Mouse (Mus musculus) left cerebral cortex, postnatal 14 days (tissue): ENCODE results near the gene Plekhj1. TPM values are rescaled to one million over a fixed set of nuclear protein-coding genes. Genes with fewer than 3 reads are reported as not detected.
"Not testable (repeated sequence)": the region's sequence is repeated elsewhere in the genome, so short reads cannot be mapped to it uniquely, and the experiment has no call there.

Experiments
- DNase-seq, 2 experiments: peaks; one replicate each; pipeline ENCODE4 v3.0.0; 2021 to 2022; ENCODE audit warnings: low spot score in 2 of 2, mixed read lengths in 1 of 2
- intact Hi-C: fragments of 180-260 bp; cut with DNase I; formaldehyde crosslinking; loops from one replicate; pipeline ENCODE4 v1.15.1; 2025
- long read RNA-seq, 2 experiments: library from polyadenylated mRNA; stranded (forward); transcript quantifications; one replicate each; pipeline ENCODE4 v2.0.0; 2021
- total RNA-seq, 2 experiments: library from RNA; stranded (reverse); gene quantifications; 2 replicates each; pipeline ENCODE4 v1.2.3; 2021

Gene Plekhj1
- 10 to 100 TPM; 60.0 to 62.8 TPM for total RNA-seq
- long read RNA-seq, experiment 1, transcript Plekhj1-201 (6 exons, 1,260 nt), result major isoform, 16 of 51 reads
- long read RNA-seq, experiment 1, transcript Plekhj1-206 (5 exons, 1,261 nt), result minor isoform, 7 of 51 reads
- long read RNA-seq, experiment 1, partial matches to known transcripts, result 11 of 51 reads
- long read RNA-seq, experiment 1, other reads (novel, unspliced or antisense), result 13 of 51 reads
- long read RNA-seq, experiment 2, transcript Plekhj1-206 (5 exons, 1,261 nt), result minor isoform, 7 of 55 reads
- long read RNA-seq, experiment 2, transcript Plekhj1-201 (6 exons, 1,260 nt), result major isoform, 17 of 55 reads
- long read RNA-seq, experiment 2, partial matches to known transcripts, result 13 of 55 reads
- long read RNA-seq, experiment 2, other reads (novel, unspliced or antisense), result 16 of 55 reads

GRCm38 (mm10) chr10:80798150-80799006 lies at the start of gene Plekhj1, which contains the start of gene Sf3a2:
TSS of gene Plekhj1 (minus strand) at chr10:80798626.
TSS of gene Sf3a2 (plus strand) at chr10:80798198.
- intact Hi-C loops, result no loop called here

DNA sequence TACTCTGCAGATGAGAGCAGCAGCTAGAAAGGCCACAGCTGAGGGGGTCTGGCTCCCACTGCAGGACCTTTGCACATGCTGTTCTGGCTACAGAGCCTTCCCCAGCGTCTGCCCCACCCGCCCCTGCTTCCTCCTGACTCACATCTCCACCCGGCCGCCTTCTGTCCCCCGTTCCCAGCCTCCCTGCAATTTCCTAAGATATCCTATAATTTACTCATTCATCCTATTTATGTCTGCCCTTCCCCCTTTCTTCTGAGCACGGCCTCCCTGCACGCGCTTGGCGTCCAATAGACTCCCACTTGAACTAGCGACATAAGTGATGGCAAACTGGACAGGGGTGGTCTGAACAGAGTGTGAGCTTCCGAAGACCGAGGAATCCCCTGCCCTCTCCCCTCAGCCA lies 47.3 kb upstream of the Plekhj1 start:
- DNase-seq, result peak; percentile 52 to 69
- intact Hi-C loops, result no loop called here

More at GRCm38 (mm10) chr10:80798150-80799006, at the start of gene Plekhj1, which contains the start of gene Sf3a2:
- DNase-seq, result peak; percentile 96

- intact Hi-C loops, result no loop called here
- DNase-seq, result no peak
Measured at GRCm38 (mm10) chr10:80845055-80845693, 46.7 kb upstream of the Plekhj1 start.

DNA sequence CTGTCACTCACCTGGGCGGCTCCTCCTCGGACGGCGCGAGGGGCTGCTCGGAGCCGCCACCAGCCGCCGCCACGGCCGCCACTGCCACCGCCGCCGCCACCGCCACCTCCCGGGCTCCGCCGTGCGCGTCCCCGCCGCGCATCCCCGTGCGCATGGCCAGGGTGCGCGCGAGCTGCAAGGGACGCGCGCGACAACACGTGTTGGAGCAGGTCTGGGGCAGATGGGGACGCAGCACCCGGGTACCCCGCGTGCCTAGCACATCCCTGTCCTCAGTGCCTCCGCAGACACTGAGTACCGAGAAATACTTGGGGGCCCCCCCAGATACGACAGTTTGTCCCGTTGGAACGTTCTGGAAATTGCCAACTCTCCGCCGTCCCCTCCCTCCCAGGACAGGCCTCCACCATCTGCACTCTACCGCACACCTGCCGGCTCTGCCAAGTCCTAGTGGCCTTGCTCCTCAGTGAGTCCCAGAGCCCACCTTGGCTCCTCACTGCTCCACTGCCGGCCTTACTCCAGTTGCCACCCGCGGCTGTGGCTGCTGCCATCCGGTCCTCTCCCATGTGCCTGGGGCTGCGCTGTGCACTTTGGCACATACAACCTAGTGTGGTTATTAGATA lies 45.6 kb upstream of the Plekhj1 start, which contains the start of gene Lingo3:
Gene Lingo3 (minus strand): TSS at position 109 of the 617 bp plus-strand sequence.
- intact Hi-C loops, result no loop called here
- DNase-seq, result peak; percentile 63 to 76

GRCm38 (mm10) chr10:80843087-80843930 lies 44.9 kb upstream of the Plekhj1 start:
- intact Hi-C loops, result no loop called here

GRCm38 (mm10) chr10:80842334-80842733 lies 43.9 kb upstream of the Plekhj1 start:
- intact Hi-C loops, result no loop called here
- no peak for DNase-seq

More at GRCm38 (mm10) chr10:80843087-80843930, 44.9 kb upstream of the Plekhj1 start:
- no peak for DNase-seq

DNA sequence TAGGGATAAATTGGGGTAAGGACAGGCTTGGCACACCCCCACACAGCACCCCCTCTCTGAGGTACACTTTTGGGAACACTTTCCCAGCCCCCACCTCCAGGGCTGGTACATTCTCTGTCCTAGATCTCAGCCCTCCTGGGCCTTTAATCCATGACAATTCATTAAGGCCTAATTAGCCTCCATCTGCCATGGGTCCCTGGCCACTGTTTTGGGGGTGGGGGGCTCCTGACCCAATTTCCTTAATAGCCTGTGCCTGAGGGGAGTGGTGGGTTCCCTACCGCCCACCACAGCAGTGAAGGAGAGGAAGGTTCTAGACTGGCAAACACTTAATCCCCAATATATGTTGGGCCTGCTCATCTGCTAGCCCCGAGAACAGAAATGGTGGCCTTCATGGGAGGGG lies 43.3 kb upstream of the Plekhj1 start:
- intact Hi-C loops, result no loop called here
- DNase-seq, result no peak

GRCm38 (mm10) chr10:80839848-80840247 lies 41.4 kb upstream of the Plekhj1 start:
- intact Hi-C loops, result no loop called here
- DNase-seq, result no peak

GRCm38 (mm10) chr10:80838346-80838912 lies 40.0 kb upstream of the Plekhj1 start:
- DNase-seq, result no peak
- intact Hi-C loops, result no loop called here

DNA sequence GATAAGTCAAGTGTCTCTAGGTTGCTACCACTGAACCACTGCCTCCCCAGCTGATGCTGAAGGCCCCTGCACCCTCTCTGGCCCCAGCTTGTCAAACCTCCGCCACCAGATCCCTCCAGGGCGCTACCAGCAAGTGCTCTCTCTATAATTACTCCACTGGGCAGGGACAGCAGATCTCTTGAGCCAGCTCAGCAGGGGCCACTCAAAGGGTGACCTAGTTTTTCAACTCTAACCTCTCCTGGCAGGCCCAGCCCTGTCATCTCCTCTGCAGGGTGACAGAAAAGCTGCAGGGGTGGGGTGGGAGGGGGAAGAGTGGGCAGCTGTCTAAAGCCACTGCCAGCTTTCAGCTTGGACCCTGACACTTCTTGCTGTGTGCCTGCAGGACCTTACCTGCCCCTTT lies 39.4 kb upstream of the Plekhj1 start:
- intact Hi-C loops, result no loop called here
- no peak for DNase-seq

DNA sequence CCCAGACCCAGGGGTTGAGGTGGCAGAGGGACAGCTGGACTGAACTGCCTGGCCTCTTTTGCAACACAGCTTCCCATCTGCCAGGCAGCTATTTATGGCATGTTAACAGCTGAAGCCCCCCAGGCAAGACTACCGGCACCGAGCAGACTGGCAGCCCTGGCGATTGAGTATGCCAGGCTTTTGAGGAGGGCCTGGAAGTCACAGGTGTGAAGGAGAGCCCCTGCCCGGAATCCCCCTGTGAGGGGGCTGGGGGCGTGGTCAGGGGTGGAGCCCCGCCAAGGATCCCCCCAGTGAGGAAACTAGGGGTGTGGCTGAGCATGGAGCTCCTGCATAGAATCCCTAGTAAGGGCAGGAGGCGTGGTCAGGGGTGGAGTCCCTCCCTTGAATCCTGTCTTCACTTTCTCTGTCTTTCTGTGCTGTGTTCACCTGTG lies 38.5 kb upstream of the Plekhj1 start:
- intact Hi-C loops, result no loop called here

GRCm38 (mm10) chr10:80835617-80836016 lies 37.2 kb upstream of the Plekhj1 start:
- no peak for DNase-seq
- intact Hi-C loops, result no loop called here

More for the DNA sequence above, 38.5 kb upstream of the Plekhj1 start:
- no peak for DNase-seq

GRCm38 (mm10) chr10:80832818-80833217 lies 34.4 kb upstream of the Plekhj1 start:
- no peak for DNase-seq
- intact Hi-C loops, result loop anchor here (5.0 kb wide), 1 partner anchor 164 kb away; no protein-coding TSS in a partner anchor

DNA sequence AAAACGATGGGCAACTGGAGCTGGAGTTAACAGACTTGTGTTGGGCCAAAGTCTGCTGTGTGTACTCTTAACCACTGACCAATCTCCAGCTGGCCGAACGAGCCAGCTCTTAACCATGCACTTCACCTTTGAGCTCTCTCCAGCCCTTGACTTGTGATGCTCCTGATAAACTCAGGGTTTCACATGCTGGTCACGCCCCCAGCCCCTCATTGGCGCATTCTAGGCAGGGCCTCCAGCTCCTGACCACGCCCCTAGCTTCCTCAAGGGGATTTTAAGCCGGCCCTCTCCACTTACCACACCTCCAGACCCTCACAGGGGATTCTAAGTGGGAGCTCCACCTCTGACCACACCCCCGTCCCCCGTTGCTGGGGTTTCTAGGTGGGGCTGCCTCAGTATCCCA lies 32.7 kb upstream of the Plekhj1 start:
- DNase-seq, result no peak
- intact Hi-C loops, result loop anchor here (5.0 kb wide), 1 partner anchor 166 kb away; no protein-coding TSS in a partner anchor

GRCm38 (mm10) chr10:80829359-80830278 lies 31.2 kb upstream of the Plekhj1 start:
- intact Hi-C loops, result loop anchor here (5.0 kb wide), 2 partner anchors 48 to 168 kb away; no protein-coding TSS in a partner anchor
- no peak for DNase-seq

DNA sequence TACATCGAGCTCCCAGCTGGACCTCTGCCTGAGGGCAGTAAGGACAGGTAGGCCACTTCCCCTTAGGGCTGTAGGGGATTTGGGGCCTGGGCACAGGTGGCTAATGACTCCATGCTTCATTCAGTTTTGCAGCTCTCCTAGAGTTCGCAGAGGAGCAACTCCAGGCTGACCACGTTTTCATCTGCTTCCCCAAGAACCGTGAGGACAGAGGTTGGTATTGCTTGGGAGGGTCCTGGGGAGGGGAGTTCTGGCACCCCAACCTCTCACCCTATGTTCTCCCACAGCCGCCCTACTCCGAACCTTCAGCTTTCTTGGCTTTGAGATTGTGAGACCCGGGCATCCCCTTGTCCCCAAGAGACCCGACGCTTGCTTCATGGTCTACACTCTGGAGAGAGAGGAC lies 30.2 kb upstream of the Plekhj1 start:
- DNase-seq, result not testable (repeated sequence)
- intact Hi-C loops, result loop anchor here (5.0 kb wide), 1 partner anchor 49 kb away; no protein-coding TSS in a partner anchor
